Mouse (Mus musculus) cerebellum, postnatal 36 days (tissue): ENCODE results near the gene Gm11084.
"Not testable (repeated sequence)": the region's sequence is repeated elsewhere in the genome, so short reads cannot be mapped to it uniquely, and the experiment has no call there.

Experiments
- DNase-seq, 2 experiments: peaks; one replicate each; pipeline ENCODE4 v3.0.0; 2021 to 2022; ENCODE audit warnings: mixed read lengths in 2 of 2

Gene Gm11084

DNA sequence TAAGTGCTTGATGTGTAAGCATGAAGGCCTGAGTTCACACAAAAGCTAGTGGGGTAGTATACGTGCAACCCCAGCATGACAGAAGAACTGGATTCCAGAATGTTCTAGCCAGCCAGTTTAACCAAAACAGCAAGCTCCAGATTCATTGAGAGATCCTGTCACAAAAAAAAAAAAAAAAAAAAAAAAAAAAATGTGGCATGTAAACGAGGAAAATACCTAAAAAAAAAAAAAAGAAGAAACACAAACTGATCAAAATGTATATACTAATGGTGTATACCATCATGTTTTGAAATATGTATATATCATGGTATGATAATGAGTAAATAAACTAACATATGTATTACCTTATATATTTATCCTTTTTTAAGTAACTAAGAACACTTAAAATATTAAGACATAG, 7.6 kb upstream of the Gm11084 start:
- no peak for DNase-seq

DNA sequence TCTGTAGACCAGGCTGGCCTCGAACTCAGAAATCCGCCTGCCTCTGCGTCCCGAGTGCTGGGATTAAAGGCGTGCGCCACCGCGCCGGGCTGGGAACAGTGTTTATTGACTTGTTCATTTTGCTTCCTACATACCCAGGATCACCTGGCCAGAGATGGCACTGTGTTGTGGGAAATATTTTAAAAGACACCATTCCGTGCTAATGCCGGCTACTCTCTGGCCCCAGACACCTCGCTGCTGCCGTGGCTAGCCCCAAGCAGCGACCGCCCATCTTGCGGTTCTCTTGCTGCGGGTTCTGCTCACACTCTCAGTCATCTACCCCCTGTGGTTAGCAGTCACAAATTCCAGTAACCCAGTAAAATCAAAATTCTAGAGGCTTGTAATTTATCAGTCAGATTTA, 6.0 kb upstream of the Gm11084 start:
- no peak for DNase-seq

GRCm38 (mm10) chr2:72988945-72989344, 2.4 kb upstream of the Gm11084 start:
- DNase-seq: not testable (repeated sequence)

GRCm38 (mm10) chr2:72985516-72985915, 1.0 kb downstream of the Gm11084 start:
- no peak for DNase-seq

GRCm38 (mm10) chr2:72984806-72985205, 1.7 kb downstream of the Gm11084 start:
- DNase-seq: no peak

- DNase-seq: no peak
Measured at GRCm38 (mm10) chr2:72983211-72983610, 3.3 kb downstream of the Gm11084 start.

GRCm38 (mm10) chr2:72982110-72982785, 4.3 kb downstream of the Gm11084 start:
- DNase-seq: no peak

DNA sequence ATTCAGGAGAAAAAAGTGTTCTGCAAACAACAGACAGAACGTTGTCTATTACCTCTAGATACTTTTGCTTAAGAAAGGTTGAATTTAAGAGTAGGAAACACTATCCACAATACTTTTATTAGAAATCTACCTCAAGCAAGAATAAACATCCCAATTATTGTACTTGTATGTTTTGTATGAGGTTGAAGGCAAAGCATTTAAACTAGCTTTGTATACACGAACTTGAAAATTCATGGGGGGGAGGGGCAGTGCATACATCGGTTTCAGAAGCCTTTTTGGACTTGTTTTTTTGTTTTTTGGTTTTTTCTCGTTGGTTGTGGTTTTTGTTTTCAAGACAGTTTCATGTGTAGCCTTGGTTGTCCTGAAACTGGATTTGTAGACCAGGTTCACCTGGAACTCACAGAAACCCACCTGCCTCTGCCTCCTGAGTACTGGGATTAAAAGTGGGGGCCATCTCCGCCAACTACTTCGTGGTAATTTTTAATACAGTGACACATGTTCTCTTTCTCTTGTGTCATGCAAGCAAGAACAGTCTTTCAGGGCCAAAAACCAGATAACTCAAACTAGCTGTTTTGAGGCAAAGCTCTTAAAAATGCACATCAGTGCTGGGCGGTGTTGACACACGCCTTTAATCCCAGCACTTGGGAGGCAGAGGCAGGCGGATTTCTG, 4.9 kb downstream of the Gm11084 start:
- DNase-seq: no peak

DNA sequence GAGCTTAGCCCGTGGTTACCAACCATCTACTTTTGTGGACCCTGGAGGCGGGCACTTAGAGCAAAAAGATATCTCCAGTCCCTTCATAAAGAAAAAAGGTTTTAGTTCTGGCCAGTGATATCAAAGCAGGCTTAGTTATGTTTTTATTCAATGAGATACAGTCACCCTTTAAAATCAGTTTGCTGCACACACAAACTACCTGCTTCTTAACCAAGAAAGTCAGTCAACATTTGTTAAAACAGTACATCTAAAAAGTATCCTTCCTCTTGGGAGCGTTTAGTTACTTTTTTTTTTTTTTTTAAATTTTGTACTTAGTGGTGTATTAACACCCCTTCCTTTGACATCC, 5.5 kb downstream of the Gm11084 start:
- no peak for DNase-seq

GRCm38 (mm10) chr2:72980337-72981074, 6.0 kb downstream of the Gm11084 start, which contains the start of gene Sp3:
TSS of gene Sp3 (minus strand) at chr2:72980446.
- peak; percentile 95 to 97 for DNase-seq

GRCm38 (mm10) chr2:72979659-72980071, 6.9 kb downstream of the Gm11084 start:
- peak; percentile 66 to 82 for DNase-seq

GRCm38 (mm10) chr2:72978901-72979658, 7.4 kb downstream of the Gm11084 start:
- DNase-seq: peak; percentile 84 to 86

DNA sequence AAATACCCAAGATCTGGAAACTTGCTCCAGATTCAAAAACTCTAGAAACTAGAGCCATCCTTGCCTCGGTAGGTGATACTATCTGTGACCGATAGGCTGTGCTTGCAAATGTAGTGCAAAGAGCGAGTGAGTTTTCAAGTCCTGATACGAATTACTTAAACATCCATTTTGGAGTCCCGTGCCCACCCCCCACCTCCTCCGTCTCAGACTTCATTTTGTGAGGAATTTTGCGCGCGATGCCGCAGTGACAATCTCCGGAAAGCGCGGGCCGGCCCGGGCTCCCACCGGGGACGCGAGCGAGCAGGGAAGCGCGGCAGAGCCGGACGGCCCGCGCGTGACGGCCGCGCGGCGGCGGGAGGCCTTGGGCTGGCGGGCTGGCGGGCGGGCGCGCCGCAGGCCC, 8.0 kb downstream of the Gm11084 start:
- no peak for DNase-seq

DNA sequence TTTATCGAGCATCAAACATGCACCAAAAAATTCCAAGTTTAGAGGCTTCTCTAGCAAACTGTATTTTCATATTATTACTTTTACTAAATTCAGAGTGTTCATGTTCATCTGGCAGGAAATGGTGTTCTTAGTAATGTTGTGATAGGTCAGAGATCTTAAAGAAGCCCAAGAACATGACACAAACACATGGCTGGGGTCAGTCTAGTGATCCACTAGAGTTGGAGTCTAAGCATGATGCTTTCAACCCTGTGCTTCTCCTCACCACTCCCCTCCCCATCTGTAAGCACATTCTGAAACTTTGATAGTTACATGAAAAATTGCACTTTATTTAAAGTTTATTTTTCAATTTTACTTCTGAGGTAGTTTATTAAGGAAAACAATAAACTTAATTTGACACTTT, 9.2 kb downstream of the Gm11084 start:
- no peak for DNase-seq

- DNase-seq: no peak
Measured at GRCm38 (mm10) chr2:72976036-72976435, 10.5 kb downstream of the Gm11084 start.

- DNase-seq: no peak
Measured at GRCm38 (mm10) chr2:72970831-72971230, 15.7 kb downstream of the Gm11084 start.

DNA sequence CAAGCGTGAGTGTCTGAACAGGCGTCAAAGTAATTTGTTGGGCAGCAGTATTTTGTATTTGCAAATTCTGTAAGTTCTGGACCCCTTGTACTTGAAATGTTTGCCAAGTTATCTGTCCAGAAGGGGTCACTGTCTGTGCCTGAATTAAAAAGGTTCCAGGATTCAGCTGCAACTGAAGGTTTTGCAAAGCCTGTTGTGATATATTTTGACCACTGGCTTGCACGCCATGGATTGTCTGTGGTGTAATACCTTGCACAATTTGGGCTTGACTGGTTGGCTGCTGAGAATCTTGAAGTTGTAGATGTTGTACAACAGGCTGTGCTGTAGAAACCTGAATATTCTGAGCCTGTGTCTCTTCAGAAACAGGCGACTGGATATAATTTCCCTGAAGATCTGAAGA, 16.2 kb downstream of the Gm11084 start:
- no peak for DNase-seq

DNA sequence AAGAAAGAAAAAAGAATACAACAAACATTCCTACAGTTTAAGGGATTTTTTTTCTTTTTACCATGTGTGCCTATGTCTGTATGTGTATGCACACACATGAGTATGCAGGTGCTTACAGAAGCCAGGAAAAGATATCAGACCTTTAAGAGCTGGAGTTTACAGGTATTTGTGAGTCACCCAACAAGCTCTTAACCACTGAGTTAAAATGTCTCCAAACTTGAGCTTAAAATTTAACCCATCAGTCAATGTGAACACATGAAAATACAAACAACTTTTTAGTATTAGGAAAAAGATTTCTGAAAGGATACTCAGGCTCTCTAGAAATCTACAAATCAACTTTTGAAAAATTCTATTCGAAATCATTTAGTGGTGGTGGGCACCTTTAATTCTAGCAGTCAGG, 18.0 kb downstream of the Gm11084 start:
- DNase-seq: no peak

DNA sequence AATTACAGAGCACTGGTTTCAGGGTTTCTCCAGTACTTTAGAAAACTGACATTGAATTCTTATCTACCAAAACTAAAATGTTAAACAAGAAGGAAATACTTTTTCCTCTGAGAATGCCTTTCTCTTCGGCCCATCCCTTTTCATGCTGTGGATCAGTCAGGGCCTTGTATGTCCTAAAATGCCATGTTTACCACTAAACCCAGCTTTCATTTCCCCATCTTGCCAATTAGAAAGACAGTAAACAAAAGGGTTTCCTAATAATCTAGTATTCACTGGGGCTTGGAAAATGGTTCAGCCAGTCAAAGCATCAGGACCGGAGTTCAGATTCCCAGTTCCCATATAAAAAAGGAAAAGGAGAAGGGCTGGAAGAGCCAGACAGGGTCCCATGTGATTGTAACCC, 21.1 kb downstream of the Gm11084 start:
- DNase-seq: no peak

- DNase-seq: no peak
Measured at GRCm38 (mm10) chr2:72956415-72956814, 30.1 kb downstream of the Gm11084 start.

- DNase-seq: no peak
Measured at GRCm38 (mm10) chr2:72952979-72953378, 33.5 kb downstream of the Gm11084 start.

- DNase-seq: no peak
Measured at GRCm38 (mm10) chr2:72935937-72936336, 50.6 kb downstream of the Gm11084 start.

DNA sequence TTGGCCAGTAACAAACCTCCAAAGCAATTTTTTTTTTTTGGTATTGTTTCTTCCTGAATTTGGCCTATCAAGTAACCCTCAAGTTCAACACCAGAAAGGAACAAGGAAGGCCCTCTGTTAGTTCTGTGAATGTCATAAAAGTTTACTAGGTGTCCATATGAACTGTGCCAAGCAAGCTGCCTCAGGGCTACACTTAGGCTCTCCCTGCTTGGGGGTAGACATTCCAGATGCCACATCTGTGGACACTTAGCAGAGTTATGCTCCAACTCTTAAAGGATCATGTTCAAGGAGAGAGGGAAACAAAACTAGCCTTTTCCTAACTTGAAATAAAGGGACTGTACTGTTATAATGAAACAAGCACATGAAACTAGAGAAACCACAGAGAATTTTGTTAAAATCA, 54.3 kb downstream of the Gm11084 start:
- DNase-seq: no peak
